Comparison of ENCODE assay signal across 10 mouse cellular contexts in the genomic region with DNA sequence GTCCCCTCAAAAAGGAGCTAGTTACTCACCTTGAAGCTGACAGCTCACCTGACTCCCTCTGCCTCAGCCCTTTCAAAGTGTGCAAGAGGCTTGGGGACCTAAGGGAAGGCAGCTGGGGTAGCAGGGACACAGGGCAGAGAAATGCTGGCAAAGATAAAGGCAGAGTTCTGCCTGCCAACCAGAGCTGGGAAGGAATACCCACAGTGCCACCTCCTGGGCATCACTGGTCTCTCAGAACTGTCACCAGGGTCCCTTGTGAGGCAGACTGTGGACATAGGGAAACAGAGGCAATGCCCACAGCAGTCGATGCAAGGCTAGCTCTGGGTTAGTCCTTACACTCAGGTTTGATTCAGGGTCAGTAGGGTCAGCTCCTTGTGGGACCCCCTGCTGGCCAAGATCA. TPM values are rescaled to one million over a fixed set of nuclear protein-coding genes. Genes with fewer than 3 reads are reported as not detected.
DNase-seq lines count a peak whose midpoint lies in the region; ATAC-seq and TF ChIP-seq lines count a peak whose summit lies in the region.
"Had no signal": no experiment of that assay in that cellular context is flagged by ENCODE, and none has a peak within 500 bp of the region (broad histone marks: within the 10 kb centered on the region; RNA-seq: fewer than 3 reads in every experiment).

No protein-coding gene starts in this region.

- intact Hi-C loops in heart, postnatal 36 days (cut with DNase I) = loop anchor here (1.0 kb wide), 1 partner anchor 31 kb away; no protein-coding TSS in a partner anchor

- peaks cover 7% of the 10 kb centered on the region; the same call in 1 of the 2 replicates for H3K4me1 ChIP-seq in forebrain, embryonic 14.5 days (ENCODE audit: control insufficient read depth, insufficient read depth, low read length)
- peaks cover 11% of the 10 kb centered on the region; the same call in 1 of the 2 replicates for H3K4me1 ChIP-seq in forebrain, embryonic 10.5 days
- peaks cover 9% of the 10 kb centered on the region; the same call in 1 of the 2 replicates for H3K4me1 ChIP-seq in liver, postnatal 0 days (ENCODE audit: insufficient read depth)
- H3K4me1 ChIP-seq in bone marrow, adult 2 months (ENCODE audit: control insufficient read depth, insufficient read depth, low read length) = no peaks in the 10 kb centered on the region

- no peak overlapping the region for H3K27ac ChIP-seq in forebrain, embryonic 14.5 days (ENCODE audit: low read depth, low read length)
- no peak overlapping the region for H3K27ac ChIP-seq in forebrain, embryonic 10.5 days
- H3K27ac ChIP-seq in liver, postnatal 0 days (ENCODE audit: low read depth) = no peak overlapping the region
- H3K27ac ChIP-seq in bone marrow, adult 2 months (ENCODE audit: control insufficient read depth, insufficient read depth, low read depth, low read length, poor library complexity) = no peak overlapping the region
- H3K27ac ChIP-seq: limb, embryonic 15.5 days had no signal

- ATAC-seq in forebrain, embryonic 14.5 days = peak; percentile 16; the same call in 1 of the 2 replicates
- ATAC-seq in liver, postnatal 0 days = 0 out of 2 replicates have a peak, but pooled peaks have one; percentile 26
- peak; percentile 55 for ATAC-seq in neutrophil, adult 5-6 weeks (ENCODE audit: extremely low read depth, insufficient number of reproducible peaks, low FRiP score, poor library complexity, severe bottlenecking)

- DNase-seq in forebrain, embryonic 14.5 days (ENCODE audit: low spot score) = peak; percentile 68
- DNase-seq in forebrain, embryonic 10.5 days (ENCODE audit: extremely low spot score, low spot score) = no peak
- peak; percentile 53 for DNase-seq in liver, postnatal 0 days
- no peak for DNase-seq in liver
- DNase-seq in heart, postnatal 36 days = peak; percentile 47 to 51
- no peak for DNase-seq in yolk sac, embryonic 10.5 days (ENCODE audit: low spot score)

- no peak for TF ChIP-seq POLR2A in bone marrow, adult 2 months (IDR thresholded peaks at IDR 0.05; ENCODE audit: borderline replicate concordance, control insufficient read depth, low read depth, low read length)

- no peaks in the 10 kb centered on the region for H3K27me3 ChIP-seq in forebrain, embryonic 14.5 days (replicated peaks; ENCODE audit: control insufficient read depth, insufficient read depth, low read length)
- no peaks in the 10 kb centered on the region for H3K27me3 ChIP-seq in forebrain, embryonic 10.5 days (ENCODE audit: poor library complexity, severe bottlenecking)
- H3K27me3 ChIP-seq in liver, postnatal 0 days (ENCODE audit: insufficient read depth, low read length) = no peaks in the 10 kb centered on the region
- H3K27me3 ChIP-seq: limb, embryonic 15.5 days had no signal

- H3K9ac ChIP-seq in forebrain, embryonic 14.5 days (ENCODE audit: low read length) = no peak overlapping the region
- no peak overlapping the region for H3K9ac ChIP-seq in liver, postnatal 0 days (replicated peaks)
- H3K9ac ChIP-seq: limb, embryonic 15.5 days had no signal

- no peaks in the 10 kb centered on the region for H3K36me3 ChIP-seq in forebrain, embryonic 14.5 days (ENCODE audit: control insufficient read depth, insufficient read depth, low read length)
- no peaks in the 10 kb centered on the region for H3K36me3 ChIP-seq in forebrain, embryonic 10.5 days (replicated peaks)
- no peaks in the 10 kb centered on the region for H3K36me3 ChIP-seq in liver, postnatal 0 days (replicated peaks; ENCODE audit: insufficient read depth, low read length)
- H3K36me3 ChIP-seq: G1E; limb, embryonic 15.5 days had no signal

- 60% methylated on average over 1 of the region's 1 CpGs for WGBS in forebrain, embryonic 14.5 days
- WGBS in forebrain, embryonic 10.5 days = 78% methylated on average over 1 of the region's 1 CpGs
- WGBS in liver, postnatal 0 days (ENCODE audit: insufficient replicate concordance) = 71% methylated on average over 1 of the region's 1 CpGs
- WGBS in bone marrow, adult 2 months = 44% methylated on average over 1 of the region's 1 CpGs

- H3K4me2 ChIP-seq in forebrain, embryonic 14.5 days (ENCODE audit: low read length) = no peak overlapping the region
- no peak overlapping the region for H3K4me2 ChIP-seq in liver, postnatal 0 days (ENCODE audit: low read depth, low read length)
- H3K4me2 ChIP-seq: limb, embryonic 15.5 days had no signal

- H3K9me3 ChIP-seq in forebrain, embryonic 14.5 days (replicated peaks; ENCODE audit: control insufficient read depth, low read length) = no peaks in the 10 kb centered on the region
- no peaks in the 10 kb centered on the region for H3K9me3 ChIP-seq in forebrain, embryonic 10.5 days
- no peaks in the 10 kb centered on the region for H3K9me3 ChIP-seq in liver, postnatal 0 days (ENCODE audit: low read length)
- H3K9me3 ChIP-seq: G1E; limb, embryonic 15.5 days had no signal

- TF ChIP-seq EP300 in liver, postnatal 0 days (IDR thresholded peaks at IDR 0.05; ENCODE audit: low read depth) = no peak

- H3K4me3 ChIP-seq in forebrain, embryonic 14.5 days (ENCODE audit: low read depth, low read length) = no peak overlapping the region
- H3K4me3 ChIP-seq in forebrain, embryonic 10.5 days = no peak overlapping the region
- no peak overlapping the region for H3K4me3 ChIP-seq in liver, postnatal 0 days (ENCODE audit: low read depth, low read length)
- no peak overlapping the region for H3K4me3 ChIP-seq in bone marrow, adult 2 months (replicated peaks; ENCODE audit: control insufficient read depth, low read depth, low read length)
- H3K4me3 ChIP-seq: limb, embryonic 15.5 days had no signal

- TF ChIP-seq CTCF in liver, postnatal 0 days (IDR thresholded peaks at IDR 0.05; ENCODE audit: low read depth) = peak; percentile 72
- TF ChIP-seq CTCF in bone marrow, adult 2 months (IDR thresholded peaks at IDR 0.05; ENCODE audit: control insufficient read depth, insufficient read depth, low read length) = peak; percentile 68

RNA-seq across cellular contexts. Expression of a gene that starts 39.8 kb away (rescaled TPM):
- 51.6 and 87.1 TPM in 2 replicates for polyA plus RNA-seq in forebrain, embryonic 14.5 days (2014; fragmentation: Nextera tagmentation; extraction: Ambion mirVana)
- 0.51 and 0.63 TPM in 2 replicates for polyA plus RNA-seq in forebrain, embryonic 10.5 days (2016; fragmentation: Nextera tagmentation; extraction: Ambion mirVana)
- polyA plus RNA-seq in liver, postnatal 0 days (2015; fragmentation: Nextera tagmentation; extraction: Ambion mirVana) = 2.0 and 2.4 TPM in 2 replicates
- polyA plus RNA-seq in bone marrow, adult 2 months (2011; ENCODE audit: insufficient read depth, insufficient read length, low replicate concordance, missing spikeins) = 1.4 and 5.1 TPM in 2 replicates
- total RNA-seq in heart, postnatal 36 days (2021) = 1 to 10 TPM; 6.0 to 8.1 TPM
- total RNA-seq in neutrophil, adult 5-6 weeks (2017) = 1.1 and 2.1 TPM in 2 replicates
- polyA plus RNA-seq: G1E had no signal

Comparison
In these comparisons a context has a peak if more than half of its experiments do, and no peak if none do; other contexts are left out.
1. DNase-seq: peak in forebrain, embryonic 14.5 days (single experiment), liver, postnatal 0 days (single experiment) and heart, postnatal 36 days (2 of 2); none in forebrain, embryonic 10.5 days (single experiment), liver (single experiment) and yolk sac, embryonic 10.5 days (single experiment).
2. Peak in every context shown above with its lines, with median percentiles within 50 percentile points of each other: ATAC-seq.